Mouse (Mus musculus) heart, embryonic 12.5 days (tissue): ENCODE data around the gene Prss22. TPM values are rescaled to one million over a fixed set of nuclear protein-coding genes. Genes with fewer than 3 reads are reported as not detected.
A peak's percentile ranks its signal among the peaks of the same experiment; 100 is the strongest.

ENCODE experiments used
- ATAC-seq: fragments of 200-750 bp; cut with Nextera tagmentation; 2 replicates; pipeline ENCODE4 v1.8.0; 2017; ENCODE audit warnings: moderate TSS enrichment, moderate library complexity; ENCODE audit not compliant: insufficient number of reproducible peaks, low FRiP score
- H3K27ac ChIP-seq: fragments of 300-500 bp; sonication (generic); 2 replicates; pipeline ENCODE4 v1.5.1; 2016; ENCODE audit warnings: mild to moderate bottlenecking, moderate library complexity; ENCODE audit not compliant: poor library complexity, severe bottlenecking
- H3K27me3 ChIP-seq: fragments of 300-500 bp; sonication (generic); replicated peaks from 2 replicates; pipeline ENCODE4 v1.6.1; 2016; ENCODE audit warnings: mild to moderate bottlenecking, moderate library complexity
- H3K36me3 ChIP-seq: fragments of 300-500 bp; sonication (generic); 2 replicates; pipeline ENCODE4 v1.6.1; 2016; ENCODE audit warnings: mild to moderate bottlenecking, moderate library complexity
- H3K4me1 ChIP-seq: fragments of 300-500 bp; sonication (generic); replicated peaks from 2 replicates; pipeline ENCODE4 v1.6.1; 2016; ENCODE audit warnings: mild to moderate bottlenecking
- H3K4me2 ChIP-seq: fragments of 300-500 bp; sonication (generic); 2 replicates; pipeline ENCODE4 v1.6.1; 2016; ENCODE audit warnings: mild to moderate bottlenecking, moderate library complexity
- H3K4me3 ChIP-seq: fragments of 300-500 bp; sonication (generic); 2 replicates; pipeline ENCODE4 v1.5.1; 2016; ENCODE audit warnings: mild to moderate bottlenecking
- H3K9ac ChIP-seq: fragments of 300-500 bp; sonication (generic); 2 replicates; pipeline ENCODE4 v1.6.1; 2016; ENCODE audit warnings: mild to moderate bottlenecking, moderate library complexity
- H3K9me3 ChIP-seq: fragments of 300-500 bp; sonication (generic); replicated peaks from 2 replicates; pipeline ENCODE4 v1.6.1; 2016; ENCODE audit warnings: mild to moderate bottlenecking, moderate library complexity
- WGBS: fragments of 180-500 bp; shearing (Covaris S2); methylation state at CpG from one replicate; pipeline ENCODE4 v1.1.7; 2016; 5-methylcytosine and 5-hydroxymethylcytosine counted together
- polyA plus RNA-seq: library from polyadenylated mRNA; unstranded; fragments of >200 nt; fragmentation: Nextera tagmentation; extraction: Ambion mirVana; gene quantifications from 2 replicates; pipeline ENCODE4 v1.2.1, GENCODE M21; 2016

Prss22 gene
- polyA plus RNA-seq, 1 experiment from 2014 or later: 0.29 TPM

DNA sequence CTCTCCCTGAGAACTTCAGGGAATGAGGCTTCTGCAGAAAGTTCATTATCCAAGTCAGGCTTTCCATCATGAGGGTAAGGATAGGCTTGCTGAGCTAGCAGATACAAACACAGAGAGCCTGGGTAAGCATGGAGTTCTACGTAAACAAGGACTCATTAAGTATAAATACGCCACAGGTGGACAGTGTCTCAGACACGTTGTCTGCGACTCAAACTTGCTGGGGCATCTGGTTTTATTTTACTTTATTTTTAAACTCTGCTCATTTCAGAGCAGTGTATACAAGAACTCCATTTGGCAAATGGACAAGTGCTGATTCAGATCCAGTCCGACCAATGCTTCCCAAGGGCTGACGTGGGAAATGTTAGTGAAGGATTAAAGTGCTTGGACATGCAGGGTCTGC is 22.8 kb upstream of the Prss22 start:
- H3K4me1 ChIP-seq: peaks cover 6% of the 10 kb centered on the region
- WGBS: 67% methylated on average over 6 of the region's 6 CpGs
- no peak for ATAC-seq
- peaks cover 10% of the 10 kb centered on the region for H3K27me3 ChIP-seq
- no peak overlapping the region for H3K4me3 ChIP-seq
- H3K4me2 ChIP-seq: no peak overlapping the region
- H3K36me3 ChIP-seq: no peaks in the 10 kb centered on the region
- H3K9me3 ChIP-seq: no peaks in the 10 kb centered on the region
- H3K27ac ChIP-seq: no peak overlapping the region
- no peak overlapping the region for H3K9ac ChIP-seq

GRCm38 (mm10) chr17:24015727-24016126 is 17.8 kb upstream of the Prss22 start:
- Histone ChIP-seq H3K4me1 (no peaks in the 10 kb centered on the region), H3K27me3 (peaks cover 11% of the 10 kb centered on the region), H3K27ac (no peak overlapping the region), H3K9me3 (no peaks in the 10 kb centered on the region), H3K36me3 (no peaks in the 10 kb centered on the region), H3K9ac (no peak overlapping the region), H3K4me3 (no peak overlapping the region), H3K4me2 (no peak overlapping the region)
- 24% methylated on average over 14 of the region's 14 CpGs for WGBS
- no peak for ATAC-seq

GRCm38 (mm10) chr17:24014433-24014965 is 16.6 kb upstream of the Prss22 start:
- no peak overlapping the region for H3K4me2 ChIP-seq
- peaks cover 11% of the 10 kb centered on the region for H3K27me3 ChIP-seq
- no peak overlapping the region for H3K4me3 ChIP-seq
- no peak overlapping the region for H3K27ac ChIP-seq
- no peak for ATAC-seq
- no peaks in the 10 kb centered on the region for H3K9me3 ChIP-seq
- no peaks in the 10 kb centered on the region for H3K4me1 ChIP-seq
- H3K9ac ChIP-seq: no peak overlapping the region
- H3K36me3 ChIP-seq: no peaks in the 10 kb centered on the region
- WGBS: 70% methylated on average over 5 of the region's 5 CpGs

DNA sequence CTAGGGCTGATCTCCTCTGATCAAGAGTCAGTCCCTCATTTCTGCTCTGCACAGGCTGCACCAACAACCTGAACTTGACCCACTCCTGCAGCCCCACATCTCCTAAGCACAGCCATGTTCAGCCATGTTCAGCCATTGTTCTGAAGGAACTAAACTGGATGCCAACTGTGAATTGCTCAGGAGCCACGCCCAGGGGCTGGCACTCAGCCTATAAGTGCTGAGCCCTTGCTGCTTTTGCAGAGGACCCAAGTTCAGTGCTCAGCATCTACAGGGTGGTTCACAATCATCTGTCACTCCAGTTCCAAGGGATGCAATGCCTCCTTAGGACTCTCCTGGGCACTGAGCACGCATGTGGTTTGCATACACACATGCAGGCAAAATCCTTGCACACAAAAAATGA is 15.0 kb upstream of the Prss22 start:
- H3K9ac ChIP-seq: no peak overlapping the region
- no peak overlapping the region for H3K4me3 ChIP-seq
- ATAC-seq: no peak
- no peaks in the 10 kb centered on the region for H3K36me3 ChIP-seq
- 73% methylated on average over 2 of the region's 2 CpGs for WGBS
- peaks cover 12% of the 10 kb centered on the region for H3K27me3 ChIP-seq
- H3K4me2 ChIP-seq: no peak overlapping the region
- H3K27ac ChIP-seq: no peak overlapping the region
- H3K4me1 ChIP-seq: no peaks in the 10 kb centered on the region
- H3K9me3 ChIP-seq: no peaks in the 10 kb centered on the region

DNA sequence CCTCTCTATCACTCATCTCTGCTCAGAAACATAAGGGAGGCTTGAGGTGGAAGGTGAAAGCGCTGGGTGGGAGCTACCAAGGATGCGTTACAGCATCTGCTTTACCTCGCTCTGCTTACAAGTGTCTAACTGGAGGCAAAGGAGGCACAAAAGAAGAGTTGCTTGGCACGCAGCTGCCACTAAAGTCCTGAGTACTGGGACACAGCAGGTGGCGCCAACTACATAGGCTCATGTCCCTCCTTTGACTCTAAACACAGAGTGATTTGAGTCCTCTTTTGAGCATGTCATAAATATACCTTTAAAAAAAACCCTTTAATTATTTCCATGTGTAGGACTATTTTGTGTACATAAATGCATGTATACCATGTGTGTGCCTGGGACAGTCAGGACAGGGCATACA is 11.7 kb upstream of the Prss22 start:
- ATAC-seq: no peak
- H3K9me3 ChIP-seq: no peaks in the 10 kb centered on the region; the same call in 1 of the 2 replicates
- H3K9ac ChIP-seq: no peak overlapping the region
- H3K36me3 ChIP-seq: no peaks in the 10 kb centered on the region
- H3K4me2 ChIP-seq: no peak overlapping the region
- H3K27me3 ChIP-seq: 0 out of 2 replicates have a peak, but pooled peaks cover 6% of the 10 kb centered on the region
- 59% methylated on average over 5 of the region's 5 CpGs for WGBS
- H3K27ac ChIP-seq: no peak overlapping the region
- no peak overlapping the region for H3K4me3 ChIP-seq
- no peaks in the 10 kb centered on the region for H3K4me1 ChIP-seq

DNA sequence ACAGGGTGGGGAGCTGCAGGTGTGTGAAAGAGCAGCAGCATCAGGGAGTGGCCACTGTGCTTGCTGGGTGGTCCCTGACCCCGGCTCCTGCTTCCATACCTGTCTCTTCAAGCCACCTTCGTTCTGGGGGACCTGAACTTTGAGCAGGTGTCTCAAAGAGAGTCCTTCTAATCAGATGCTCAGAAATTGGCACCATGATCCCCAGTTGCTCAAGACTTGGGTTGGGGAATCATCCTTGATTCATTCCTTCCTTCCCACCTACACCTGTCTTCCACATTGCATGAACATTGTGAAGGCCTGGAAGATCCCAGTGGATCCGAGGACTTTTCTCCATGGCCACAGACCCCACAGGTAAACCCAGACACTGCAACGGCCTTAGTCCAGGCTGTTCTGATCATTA is 10.2 kb upstream of the Prss22 start:
- no peaks in the 10 kb centered on the region; the same call in 1 of the 2 replicates for H3K9me3 ChIP-seq
- no peaks in the 10 kb centered on the region for H3K36me3 ChIP-seq
- WGBS: 65% methylated on average over 4 of the region's 4 CpGs
- H3K4me2 ChIP-seq: no peak overlapping the region
- 0 out of 2 replicates have a peak, but pooled peaks cover 6% of the 10 kb centered on the region for H3K27me3 ChIP-seq
- H3K4me3 ChIP-seq: no peak overlapping the region
- H3K27ac ChIP-seq: no peak overlapping the region
- H3K9ac ChIP-seq: no peak overlapping the region
- ATAC-seq: no peak
- no peaks in the 10 kb centered on the region for H3K4me1 ChIP-seq

DNA sequence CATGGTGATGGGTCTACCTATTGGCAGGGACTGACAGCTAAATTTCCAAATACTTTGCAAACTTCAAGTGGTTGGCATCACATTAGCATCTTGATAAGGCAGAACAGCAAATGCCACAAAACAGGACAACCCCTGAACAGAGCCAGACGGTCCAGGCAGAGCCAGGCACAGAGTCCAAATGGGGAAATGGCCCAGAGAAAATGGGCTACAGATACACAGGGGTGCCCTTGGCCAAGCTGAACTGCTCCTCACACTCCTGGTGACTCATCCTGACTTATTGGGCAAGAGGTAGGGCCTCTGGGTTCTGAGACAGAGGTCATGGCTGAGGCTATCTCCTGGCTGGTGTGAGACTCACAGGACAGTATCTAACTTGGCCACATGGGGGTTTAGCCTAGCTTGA is 9.5 kb upstream of the Prss22 start:
- WGBS: 68% methylated on average over 1 of the region's 1 CpGs
- ATAC-seq: no peak
- 0 out of 2 replicates have a peak, but pooled peaks cover 6% of the 10 kb centered on the region for H3K27me3 ChIP-seq

DNA sequence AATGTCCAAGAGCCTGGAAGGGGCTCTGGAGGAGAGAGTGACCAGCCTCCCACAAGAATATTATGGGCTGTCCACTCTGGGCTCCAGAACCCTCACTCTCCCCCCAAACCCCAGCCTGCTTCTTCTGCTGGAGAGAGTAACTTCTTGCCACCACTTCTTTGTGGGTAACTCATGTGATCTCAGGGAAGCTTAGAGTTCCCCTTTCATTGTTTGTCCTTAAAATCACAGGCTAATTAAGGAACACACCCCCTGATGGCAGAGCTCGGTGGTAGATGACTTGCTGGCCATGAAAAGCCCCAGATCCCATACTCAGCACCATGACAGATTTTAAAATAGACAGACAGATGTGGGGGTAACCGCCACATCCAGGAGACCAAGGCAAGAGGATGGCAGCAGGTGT is 9.0 kb upstream of the Prss22 start:
- no peak for ATAC-seq
- Histone ChIP-seq H3K27me3 (0 out of 2 replicates have a peak, but pooled peaks cover 6% of the 10 kb centered on the region), H3K36me3 (no peaks in the 10 kb centered on the region), H3K4me1 (no peaks in the 10 kb centered on the region), H3K4me2 (no peak overlapping the region), H3K9ac (no peak overlapping the region), H3K9me3 (no peaks in the 10 kb centered on the region; the same call in 1 of the 2 replicates), H3K4me3 (no peak overlapping the region), H3K27ac (no peak overlapping the region)
- WGBS: 49% methylated on average over 2 of the region's 2 CpGs

More for the DNA sequence above, 9.5 kb upstream of the Prss22 start:
- Histone ChIP-seq H3K4me2 (no peak overlapping the region), H3K4me1 (no peaks in the 10 kb centered on the region), H3K36me3 (no peaks in the 10 kb centered on the region), H3K9ac (no peak overlapping the region), H3K27ac (no peak overlapping the region), H3K9me3 (no peaks in the 10 kb centered on the region; the same call in 1 of the 2 replicates), H3K4me3 (no peak overlapping the region)

GRCm38 (mm10) chr17:24005049-24005448 is 7.1 kb upstream of the Prss22 start:
- Histone ChIP-seq H3K4me3 (no peak overlapping the region), H3K9ac (no peak overlapping the region), H3K4me2 (no peak overlapping the region), H3K9me3 (no peaks in the 10 kb centered on the region; the same call in 1 of the 2 replicates), H3K36me3 (no peaks in the 10 kb centered on the region), H3K4me1 (peaks cover 8% of the 10 kb centered on the region), H3K27me3 (0 out of 2 replicates have a peak, but pooled peaks cover 6% of the 10 kb centered on the region), H3K27ac (no peak overlapping the region)
- no peak for ATAC-seq
- 84% methylated on average over 3 of the region's 3 CpGs for WGBS

- WGBS: 82% methylated on average over 14 of the region's 14 CpGs
- no peak overlapping the region for H3K4me2 ChIP-seq
- 0 out of 2 replicates have a peak, but pooled peaks cover 6% of the 10 kb centered on the region for H3K27me3 ChIP-seq
- H3K4me3 ChIP-seq: no peak overlapping the region
- H3K36me3 ChIP-seq: no peaks in the 10 kb centered on the region
- no peaks in the 10 kb centered on the region; the same call in 1 of the 2 replicates for H3K9me3 ChIP-seq
- H3K27ac ChIP-seq: no peak overlapping the region
- H3K4me1 ChIP-seq: peaks cover 17% of the 10 kb centered on the region
- ATAC-seq: no peak
- H3K9ac ChIP-seq: no peak overlapping the region
Observed at GRCm38 (mm10) chr17:24004071-24004665, 6.3 kb upstream of the Prss22 start.

DNA sequence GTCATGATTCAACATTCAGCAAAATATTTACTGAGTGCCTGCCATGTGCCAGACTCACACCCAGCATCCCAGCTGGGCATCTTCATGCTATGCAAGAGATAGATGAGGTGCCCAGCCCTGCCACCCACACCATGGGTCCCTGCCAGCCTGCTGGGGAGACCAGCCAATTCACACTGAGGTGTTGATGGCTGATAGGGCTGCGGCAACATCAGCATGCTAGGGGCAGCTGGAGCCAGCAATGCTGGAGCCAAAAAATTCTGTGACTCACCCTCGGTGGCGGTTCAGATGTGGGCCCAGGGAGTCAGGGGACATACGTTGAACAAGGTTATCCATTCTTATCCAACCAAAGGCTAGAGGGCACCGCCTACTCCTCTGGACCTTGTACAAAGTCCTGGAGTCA is 2.5 kb upstream of the Prss22 start:
- WGBS: 9% methylated on average over 5 of the region's 5 CpGs
- no peaks in the 10 kb centered on the region for H3K36me3 ChIP-seq
- H3K4me2 ChIP-seq: no peak overlapping the region
- peaks cover 17% of the 10 kb centered on the region for H3K4me1 ChIP-seq
- peaks cover 25% of the 10 kb centered on the region; the same call in 1 of the 2 replicates for H3K27me3 ChIP-seq
- no peaks in the 10 kb centered on the region; the same call in 1 of the 2 replicates for H3K9me3 ChIP-seq
- H3K27ac ChIP-seq: no peak overlapping the region
- no peak overlapping the region for H3K4me3 ChIP-seq
- ATAC-seq: peak; percentile 33; the same call in 1 of the 2 replicates
- H3K9ac ChIP-seq: no peak overlapping the region
